Mouse (Mus musculus): ENCODE measurements around the gene Cdk14.

GRCm38 (mm10) chr5:5185987-5186742, 233.9 kb downstream of the Cdk14 start:
- TF ChIP-seq CTCF (IDR thresholded peaks at IDR 0.05; ENCODE audit: extremely low read depth, insufficient read depth, insufficient read length, insufficient replicate concordance) (no peak), POLR2A (IDR thresholded peaks at IDR 0.05; ENCODE audit: low read depth, low read length) (no peak)

All from spleen, adult 2 months (tissue).